Mouse (Mus musculus) testis, adult 2 months (tissue): ENCODE data around the gene Ncan. TPM values are rescaled to one million over a fixed set of nuclear protein-coding genes. Genes with fewer than 3 reads are reported as not detected.

Experiments
- H3K27ac ChIP-seq: fragments of 200-500 bp; 2 replicates; pipeline ENCODE4 v1.5.1; 2012; ENCODE audit warnings: low read depth, low read length; ENCODE audit not compliant: control insufficient read depth, insufficient read depth
- H3K27me3 ChIP-seq: fragments of 200-500 bp; 2 replicates; pipeline ENCODE4 v1.6.1; 2012; ENCODE audit warnings: mild to moderate bottlenecking, low read length, moderate library complexity; ENCODE audit not compliant: control insufficient read depth, insufficient read depth
- H3K36me3 ChIP-seq: fragments of 200-500 bp; 2 replicates; pipeline ENCODE4 v1.6.1; 2012; ENCODE audit warnings: mild to moderate bottlenecking, low read length; ENCODE audit not compliant: control insufficient read depth, insufficient read depth
- H3K4me1 ChIP-seq: fragments of 200-500 bp; 2 replicates; pipeline ENCODE4 v1.6.1; 2012; ENCODE audit warnings: low read length; ENCODE audit not compliant: control insufficient read depth, insufficient read depth
- H3K4me3 ChIP-seq: fragments of 200-500 bp; 2 replicates; pipeline ENCODE4 v1.5.1; 2012; ENCODE audit warnings: low read depth, mild to moderate bottlenecking, low read length, moderate library complexity, mixed read lengths; ENCODE audit not compliant: control insufficient read depth
- CTCF ChIP-seq: fragments of 200-500 bp; IDR thresholded peaks from 2 replicates; pipeline ENCODE4 v1.5.1; 2012; ENCODE audit warnings: low read depth, mild to moderate bottlenecking, inconsistent platforms, low read length, moderate library complexity; ENCODE audit not compliant: control insufficient read depth, insufficient read depth, insufficient replicate concordance
- POLR2A ChIP-seq: fragments of 200-500 bp; IDR thresholded peaks from 2 replicates; pipeline ENCODE4 v1.6.1; 2012; ENCODE audit warnings: low read depth, mild to moderate bottlenecking, inconsistent platforms, low read length, moderate library complexity; ENCODE audit not compliant: control insufficient read depth
- polyA plus RNA-seq: library from polyadenylated mRNA; depleted of rRNA; stranded (reverse); fragments of >200 nt; gene quantifications from 2 replicates; pipeline ENCODE4 v1.2.3, GENCODE M21; 2012

Ncan gene
- polyA plus RNA-seq, 1 experiment = 7.3 TPM

DNA sequence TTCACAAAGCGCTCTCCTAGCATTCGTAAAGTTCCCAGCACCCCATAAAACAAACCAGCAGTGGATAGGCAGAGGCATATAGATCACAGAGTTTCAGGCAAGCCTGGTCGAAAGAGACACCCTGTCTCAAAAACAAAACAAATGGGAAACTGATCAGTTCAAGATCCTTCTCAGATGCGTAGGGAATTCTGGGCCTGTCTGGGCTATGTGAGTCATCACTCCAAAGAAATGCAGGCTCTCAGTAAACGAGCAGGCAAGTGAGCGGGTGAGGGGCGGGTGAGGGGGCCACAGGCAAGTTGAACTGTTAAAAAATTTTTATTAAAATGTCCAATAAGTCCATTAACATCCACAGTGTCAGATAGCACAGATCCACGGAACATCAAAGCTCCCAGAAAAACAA is 27.9 kb downstream of the Ncan start:
- no peak overlapping the region for H3K27ac ChIP-seq
- H3K4me3 ChIP-seq = no peak overlapping the region
- TF ChIP-seq CTCF (no peak), POLR2A (no peak)
- H3K27me3 ChIP-seq = no peaks in the 10 kb centered on the region
- H3K4me1 ChIP-seq = peaks cover 10% of the 10 kb centered on the region
- no peaks in the 10 kb centered on the region for H3K36me3 ChIP-seq

DNA sequence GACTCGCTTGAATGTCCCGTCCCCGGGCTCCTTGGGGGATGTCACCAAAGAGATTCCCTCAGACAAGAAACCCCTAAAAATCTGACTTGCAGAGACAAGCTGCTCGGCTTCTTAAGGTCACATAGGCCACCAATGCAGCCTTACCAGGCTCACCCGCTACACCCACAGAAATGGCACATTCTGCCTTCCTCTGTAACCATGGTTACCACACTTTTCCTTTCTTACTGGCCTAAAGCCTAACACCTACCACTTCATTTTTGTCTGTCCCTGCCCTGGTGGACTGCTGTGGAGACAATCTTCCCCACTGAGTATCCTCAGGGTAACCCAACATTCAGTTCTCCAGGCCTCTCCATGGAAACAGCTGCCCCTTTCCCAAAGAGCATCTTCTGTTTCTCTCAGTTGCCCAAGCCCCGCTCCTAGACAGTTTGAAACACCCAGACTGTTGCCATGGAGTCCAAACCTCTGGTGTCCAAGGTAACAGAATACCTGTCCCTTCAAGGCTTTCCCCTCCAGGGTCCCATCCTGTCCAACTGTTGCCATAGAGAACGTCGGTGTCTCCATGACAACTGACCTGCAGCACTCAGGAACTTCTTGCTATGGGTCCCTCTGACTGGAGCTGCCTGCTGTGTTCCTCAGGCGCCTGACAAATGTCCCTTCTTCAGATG is 31.2 kb downstream of the Ncan start:
- TF ChIP-seq POLR2A (no peak), CTCF (no peak)
- Histone ChIP-seq H3K4me1 (peaks cover 19% of the 10 kb centered on the region), H3K27ac (no peak overlapping the region), H3K27me3 (no peaks in the 10 kb centered on the region), H3K36me3 (no peaks in the 10 kb centered on the region), H3K4me3 (no peak overlapping the region)

DNA sequence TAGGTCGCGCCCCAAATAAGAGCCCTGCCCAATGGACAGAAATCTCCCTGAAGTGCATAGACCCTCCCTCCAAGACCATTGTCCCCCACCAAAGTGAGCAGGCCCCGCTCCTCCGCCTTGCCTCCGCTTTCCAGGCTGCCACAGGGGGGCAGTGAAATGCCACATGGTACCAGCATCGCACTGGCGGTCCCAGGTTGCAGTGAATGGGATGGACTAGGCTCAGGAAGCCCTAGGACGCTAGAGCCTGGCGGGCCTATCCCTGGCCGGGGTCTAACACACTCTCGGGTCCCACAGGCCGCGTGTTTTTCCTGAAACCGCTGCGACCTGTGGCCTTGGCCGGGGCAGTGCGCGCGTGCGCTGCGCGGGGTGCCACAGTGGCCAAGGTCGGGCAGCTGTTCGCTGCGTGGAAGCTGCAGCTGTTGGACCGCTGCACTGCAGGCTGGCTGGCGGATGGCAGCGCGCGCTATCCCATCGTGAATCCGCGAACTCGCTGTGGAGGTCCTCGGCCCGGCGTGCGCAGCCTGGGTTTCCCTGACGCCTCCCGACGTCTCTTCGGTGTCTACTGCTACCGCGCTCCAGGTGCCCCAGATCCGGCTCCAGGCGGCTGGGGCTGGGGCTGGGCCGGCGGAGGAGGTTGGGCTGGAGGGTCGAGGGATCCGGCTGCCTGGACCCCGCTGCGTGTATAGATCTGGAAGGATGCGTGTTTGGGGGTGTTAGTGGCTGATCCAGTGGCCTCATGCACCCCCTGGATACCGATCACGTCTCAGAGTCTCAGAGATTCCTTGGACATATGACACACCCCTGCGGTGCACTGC is 32.6 kb downstream of the Ncan start:
- Histone ChIP-seq H3K4me1 (peaks cover 32% of the 10 kb centered on the region), H3K36me3 (no peaks in the 10 kb centered on the region), H3K27me3 (no peaks in the 10 kb centered on the region), H3K4me3 (peak overlapping the region; percentile 19), H3K27ac (no peak overlapping the region)
- TF ChIP-seq POLR2A (no peak), CTCF (peak; percentile 29; the same call in 1 of the 2 replicates)

DNA sequence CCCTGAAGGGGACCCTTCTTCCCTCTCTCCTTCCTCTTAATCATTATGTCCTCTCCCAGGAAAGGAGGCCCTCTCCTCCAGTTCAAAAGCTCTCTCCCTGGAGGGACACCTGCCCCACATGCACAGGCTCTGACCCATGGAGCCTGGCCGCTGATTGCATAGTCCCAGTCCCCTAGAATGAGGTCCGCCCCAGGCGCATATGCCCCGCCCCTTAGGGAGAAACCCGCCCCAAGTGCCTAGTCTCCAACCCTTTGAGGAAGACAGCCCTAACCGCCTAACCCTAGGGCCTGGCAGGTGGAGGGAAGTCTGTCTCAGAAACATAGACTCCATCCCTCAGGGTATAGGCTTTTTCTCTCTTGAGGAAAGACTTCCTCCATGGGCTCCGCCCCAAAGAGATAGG is 33.4 kb downstream of the Ncan start:
- TF ChIP-seq POLR2A (no peak), CTCF (no peak)
- H3K27me3 ChIP-seq = no peaks in the 10 kb centered on the region

DNA sequence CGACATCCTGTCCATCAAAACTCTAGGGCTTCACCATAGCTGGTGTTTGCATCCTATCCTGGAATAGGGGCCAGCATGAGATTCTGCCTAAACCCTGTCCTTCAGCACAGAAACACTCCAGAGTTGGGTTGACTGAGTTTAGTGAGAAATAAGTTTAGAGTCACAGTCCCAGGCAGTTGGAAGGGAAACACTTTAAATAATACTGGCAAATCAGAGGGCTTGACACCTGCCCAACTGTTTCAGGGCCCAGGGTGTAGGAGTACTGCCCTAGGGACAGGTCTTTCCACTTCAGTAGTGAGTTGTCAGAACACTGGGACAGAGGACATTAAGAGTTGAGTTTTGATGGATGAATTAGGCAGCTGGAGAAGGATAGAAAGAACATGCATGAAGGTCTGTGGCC is 34.5 kb downstream of the Ncan start:
- no peak overlapping the region for H3K4me3 ChIP-seq
- no peak for TF ChIP-seq POLR2A
- no peak for TF ChIP-seq CTCF
- no peak overlapping the region for H3K27ac ChIP-seq
- H3K4me1 ChIP-seq = peaks cover 32% of the 10 kb centered on the region
- H3K36me3 ChIP-seq = no peaks in the 10 kb centered on the region
- H3K27me3 ChIP-seq = no peaks in the 10 kb centered on the region

More for the DNA sequence above, 33.4 kb downstream of the Ncan start:
- no peak overlapping the region for H3K4me3 ChIP-seq
- H3K36me3 ChIP-seq = no peaks in the 10 kb centered on the region
- no peak overlapping the region for H3K27ac ChIP-seq
- H3K4me1 ChIP-seq = peaks cover 32% of the 10 kb centered on the region

DNA sequence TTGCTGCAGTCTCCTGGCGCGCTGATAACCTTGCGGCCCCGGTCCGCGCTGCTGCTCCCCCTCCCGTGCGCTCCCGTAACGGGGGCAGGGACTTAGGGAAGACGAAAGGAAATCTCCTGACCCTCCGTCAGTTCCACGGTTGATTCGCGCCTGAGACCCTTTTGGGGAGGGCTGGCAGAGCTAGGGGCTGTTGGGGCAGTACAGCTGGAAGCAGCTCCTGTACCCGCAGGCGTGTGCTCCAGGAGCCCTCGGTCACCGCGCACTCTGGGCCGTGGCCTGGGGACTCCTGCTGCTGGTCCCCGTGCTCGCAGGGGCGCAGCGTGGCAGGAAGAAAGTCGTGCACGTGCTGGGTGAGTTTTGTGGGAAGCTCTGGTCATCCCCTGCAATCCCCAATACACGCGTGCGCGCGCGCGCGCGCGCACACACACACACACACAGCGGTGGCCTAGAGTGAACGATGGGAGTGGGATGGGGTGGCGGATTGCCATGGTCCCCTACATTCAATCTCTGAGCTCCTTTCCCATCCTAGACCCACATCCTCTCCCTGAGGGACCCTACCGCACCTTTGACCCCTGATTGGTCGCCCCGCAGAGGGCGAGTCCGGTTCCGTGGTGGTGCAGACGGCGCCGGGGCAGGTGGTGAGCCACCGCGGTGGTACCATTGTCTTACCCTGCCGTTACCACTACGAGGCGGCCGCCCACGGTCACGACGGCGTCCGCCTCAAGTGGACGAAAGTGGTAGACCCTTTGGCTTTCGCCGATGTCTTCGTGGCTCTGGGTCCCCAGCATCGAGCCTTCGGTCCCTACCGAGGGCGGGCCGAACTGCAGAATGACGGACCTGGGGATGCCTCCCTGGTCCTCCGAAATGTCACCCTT is 36.2 kb downstream of the Ncan start:
- Histone ChIP-seq H3K27me3 (no peaks in the 10 kb centered on the region), H3K27ac (no peak overlapping the region), H3K4me1 (peaks cover 32% of the 10 kb centered on the region)

DNA sequence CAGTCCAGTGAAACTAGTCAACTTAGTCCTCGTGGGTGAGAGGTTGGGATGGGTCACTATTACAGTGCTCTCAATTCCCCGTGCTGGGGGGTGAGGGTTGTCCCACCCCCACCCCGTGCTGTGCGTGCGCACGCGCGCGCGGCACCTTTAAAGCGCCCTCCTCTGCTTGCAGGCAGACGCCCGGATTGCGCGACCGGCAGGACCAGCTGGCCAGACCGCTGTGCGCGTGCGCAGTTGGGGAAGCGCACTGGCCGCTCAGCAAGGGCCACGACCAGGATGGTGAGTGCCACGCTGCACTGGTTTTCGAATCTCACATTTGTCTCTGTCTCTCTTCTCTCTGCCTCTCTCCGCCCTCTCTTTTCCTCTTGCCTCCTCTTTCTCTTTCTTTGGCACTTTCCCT is 37.4 kb downstream of the Ncan start, which contains the start of gene Hapln4:
TSS of gene Hapln4 (plus strand) at position 173 of the 400 bp plus-strand sequence.
- Histone ChIP-seq H3K4me1 (peaks cover 26% of the 10 kb centered on the region), H3K27ac (no peak within 1 kb of the TSS), H3K4me3 (peak within 1 kb of the TSS; percentile 53), H3K27me3 (no peaks in the 10 kb centered on the region), H3K36me3 (no peaks in the 10 kb centered on the region)
- TF ChIP-seq CTCF = no peak
- TF ChIP-seq POLR2A = no peak

More for the DNA sequence above, 36.2 kb downstream of the Ncan start:
- Histone ChIP-seq H3K4me3 (peak overlapping the region; percentile 53), H3K36me3 (no peaks in the 10 kb centered on the region)
- TF ChIP-seq CTCF (no peak), POLR2A (no peak)
